Mouse (Mus musculus) neural tube, embryonic 15.5 days (tissue): ENCODE measurements around the gene Dnmt3b. TPM values are rescaled to one million over a fixed set of nuclear protein-coding genes. Genes with fewer than 3 reads are reported as not detected.

ENCODE experiments used
- ATAC-seq: fragments of 200-750 bp; cut with Nextera tagmentation; 2 replicates; pipeline ENCODE4 v1.8.0; 2017; ENCODE audit warnings: mild to moderate bottlenecking, moderate TSS enrichment, moderate library complexity; ENCODE audit not compliant: low FRiP score
- H3K27ac ChIP-seq: fragments of 300-500 bp; sonication (generic); replicated peaks from 2 replicates; pipeline ENCODE4 v1.5.1; 2015; ENCODE audit warnings: mild to moderate bottlenecking, inconsistent platforms
- H3K27me3 ChIP-seq: fragments of 300-500 bp; sonication (generic); replicated peaks from 2 replicates; pipeline ENCODE4 v1.6.1; 2015; ENCODE audit warnings: inconsistent platforms
- H3K36me3 ChIP-seq: fragments of 300-500 bp; sonication (generic); 2 replicates; pipeline ENCODE4 v1.6.1; 2015; ENCODE audit warnings: inconsistent platforms
- H3K4me1 ChIP-seq: fragments of 300-500 bp; sonication (generic); 2 replicates; pipeline ENCODE4 v1.6.1; 2015; ENCODE audit warnings: inconsistent platforms
- H3K4me2 ChIP-seq: fragments of 300-500 bp; sonication (generic); 2 replicates; pipeline ENCODE4 v1.6.1; 2015; ENCODE audit warnings: inconsistent platforms, mild to moderate bottlenecking, moderate library complexity
- H3K4me3 ChIP-seq: fragments of 300-500 bp; sonication (generic); replicated peaks from 2 replicates; pipeline ENCODE4 v1.5.1; 2015; ENCODE audit warnings: mild to moderate bottlenecking, inconsistent platforms
- H3K9ac ChIP-seq: fragments of 300-500 bp; sonication (generic); replicated peaks from 2 replicates; pipeline ENCODE4 v1.6.1; 2015; ENCODE audit warnings: mild to moderate bottlenecking, inconsistent platforms
- H3K9me3 ChIP-seq: fragments of 300-500 bp; sonication (generic); replicated peaks from 2 replicates; pipeline ENCODE4 v1.6.1; 2016; ENCODE audit warnings: inconsistent platforms
- WGBS: fragments of 180-500 bp; shearing (Covaris S2); methylation state at CpG from one replicate; pipeline ENCODE4 v1.1.7; 2015; ENCODE audit warnings: mixed read lengths; 5-methylcytosine and 5-hydroxymethylcytosine counted together
- polyA plus RNA-seq: library from polyadenylated mRNA; unstranded; fragments of >200 nt; fragmentation: Nextera tagmentation; extraction: Ambion mirVana; gene quantifications from 2 replicates; pipeline ENCODE4 v1.2.1, GENCODE M21; 2015

Gene Dnmt3b
- polyA plus RNA-seq, 1 experiment from 2014 or later: 3.4 TPM

GRCm38 (mm10) chr2:153724424-153724823 lies 75.2 kb downstream of the Dnmt3b start:
- no peak for ATAC-seq
- H3K4me2 ChIP-seq: no peak overlapping the region
- no peaks in the 10 kb centered on the region for H3K27me3 ChIP-seq
- 84% methylated on average over 2 of the region's 2 CpGs for WGBS
- no peaks in the 10 kb centered on the region for H3K9me3 ChIP-seq
- no peak overlapping the region for H3K9ac ChIP-seq
- H3K36me3 ChIP-seq: no peaks in the 10 kb centered on the region
- H3K4me1 ChIP-seq: no peaks in the 10 kb centered on the region
- H3K4me3 ChIP-seq: no peak overlapping the region
- H3K27ac ChIP-seq: no peak overlapping the region

- Histone ChIP-seq H3K36me3 (no peaks in the 10 kb centered on the region), H3K9ac (no peak overlapping the region), H3K9me3 (no peaks in the 10 kb centered on the region), H3K4me3 (no peak overlapping the region), H3K27me3 (no peaks in the 10 kb centered on the region), H3K4me1 (no peaks in the 10 kb centered on the region), H3K4me2 (no peak overlapping the region), H3K27ac (no peak overlapping the region)
- no peak for ATAC-seq
- WGBS: 57% methylated on average over 2 of the region's 2 CpGs
Observed at GRCm38 (mm10) chr2:153724871-153725270, 75.6 kb downstream of the Dnmt3b start.

GRCm38 (mm10) chr2:153725291-153725690 lies 76.0 kb downstream of the Dnmt3b start:
- Histone ChIP-seq H3K4me1 (no peaks in the 10 kb centered on the region), H3K9me3 (no peaks in the 10 kb centered on the region), H3K36me3 (no peaks in the 10 kb centered on the region), H3K9ac (no peak overlapping the region), H3K27ac (no peak overlapping the region), H3K27me3 (no peaks in the 10 kb centered on the region), H3K4me2 (no peak overlapping the region), H3K4me3 (no peak overlapping the region)
- 88% methylated on average over 4 of the region's 4 CpGs for WGBS
- no peak for ATAC-seq

GRCm38 (mm10) chr2:153734033-153734432 lies 84.8 kb downstream of the Dnmt3b start:
- no peak overlapping the region for H3K4me3 ChIP-seq
- H3K4me2 ChIP-seq: no peak overlapping the region
- no peak overlapping the region for H3K27ac ChIP-seq
- H3K36me3 ChIP-seq: no peaks in the 10 kb centered on the region
- H3K27me3 ChIP-seq: no peaks in the 10 kb centered on the region
- H3K9me3 ChIP-seq: no peaks in the 10 kb centered on the region
- ATAC-seq: no peak
- no peak overlapping the region for H3K9ac ChIP-seq
- no peaks in the 10 kb centered on the region for H3K4me1 ChIP-seq
- WGBS: 77% methylated on average over 4 of the region's 4 CpGs

Other genes starting within 250 kb of the Dnmt3b start
- gene 4930404H24Rik, start 156.7 kb upstream of the Dnmt3b start, polyA plus RNA-seq: not detected in 2 replicates
- gene Nol4l, start 119.5 kb upstream of the Dnmt3b start, polyA plus RNA-seq: 31.4 and 36.1 TPM in 2 replicates
- gene Commd7, start 16.7 kb upstream of the Dnmt3b start, polyA plus RNA-seq: 91.2 and 94.4 TPM in 2 replicates
- 0.09 and 0.12 TPM in 2 replicates for gene Dnmt3c, start 47.2 kb downstream of the Dnmt3b start, polyA plus RNA-seq
- 338 and 342 TPM in 2 replicates for gene Mapre1, start 91.8 kb downstream of the Dnmt3b start, polyA plus RNA-seq
- gene Efcab8, start 130.5 kb downstream of the Dnmt3b start, polyA plus RNA-seq: not detected in 2 replicates
- not detected in 2 replicates for gene Sun5, start 221.6 kb downstream of the Dnmt3b start, polyA plus RNA-seq
- not detected in 2 replicates for gene Bpifb2, start 225.6 kb downstream of the Dnmt3b start, polyA plus RNA-seq